Mouse (Mus musculus) G1E (cell line): Measurements from ENCODE around the gene Ski.

ENCODE experiments used
- CTCF ChIP-seq: IDR thresholded peaks from 2 replicates; pipeline ENCODE4 v1.5.1; 2012; ENCODE audit warnings: low read depth, low read length, inconsistent platforms, mixed read lengths
- GATA2 ChIP-seq: IDR thresholded peaks from 2 replicates; pipeline ENCODE4 v1.6.1; 2012; ENCODE audit warnings: low read depth, low read length, inconsistent platforms, borderline replicate concordance

DNA sequence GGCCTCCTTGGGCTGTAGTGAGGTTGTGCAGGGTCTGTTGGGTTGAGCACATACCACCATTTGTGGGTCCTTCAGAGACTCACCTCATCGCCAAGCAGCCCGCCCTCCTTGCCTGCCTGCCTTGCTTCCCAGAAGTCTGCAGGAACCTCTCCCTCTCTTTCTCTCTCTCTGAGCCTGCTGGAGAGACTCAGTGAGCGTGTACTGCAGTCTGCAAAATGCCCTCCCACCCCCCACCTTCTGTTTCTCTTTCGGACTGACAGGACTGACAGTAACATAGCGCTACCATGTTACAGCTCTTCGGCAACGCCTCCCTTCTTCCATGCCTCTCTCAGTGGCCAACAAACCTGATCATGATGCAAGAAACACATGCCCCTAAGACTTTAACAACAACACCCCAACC lies 32.1 kb downstream of the Ski start:
- no peak for TF ChIP-seq CTCF
- TF ChIP-seq GATA2: no peak
